ENCODE assay signal across 12 mouse cellular contexts in the genomic region with DNA sequence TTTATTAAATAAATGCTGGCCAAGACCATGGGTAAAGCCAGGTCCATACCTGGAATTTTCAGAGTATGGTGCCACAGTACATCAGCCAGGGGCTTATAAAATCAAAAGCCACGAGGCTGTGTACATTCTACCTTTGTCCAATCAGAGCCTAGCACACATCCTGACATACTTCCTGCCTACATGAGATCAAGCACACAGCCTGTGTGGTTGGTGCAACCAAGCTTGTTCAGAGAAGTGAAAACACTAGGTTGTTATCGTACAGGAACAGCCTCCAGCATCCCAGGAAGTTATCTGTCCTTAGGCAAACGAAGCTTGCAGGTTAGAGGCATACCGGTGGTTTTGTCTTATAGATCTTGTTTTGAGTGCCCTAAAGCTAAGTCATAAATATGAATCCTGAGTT. TPM values are rescaled to one million over a fixed set of nuclear protein-coding genes. Genes with fewer than 3 reads are reported as not detected.
DNase-seq lines count a peak whose midpoint lies in the region; ATAC-seq and TF ChIP-seq lines count a peak whose summit lies in the region.
"Had no signal": no experiment of that assay in that cellular context is flagged by ENCODE, and none has a peak within 500 bp of the region (broad histone marks: within the 10 kb centered on the region; RNA-seq: fewer than 3 reads in every experiment).

No protein-coding gene starts in this region.

- TF ChIP-seq RAD21 in MEL (IDR thresholded peaks at IDR 0.05; ENCODE audit: low read depth, low read length): no peak

- H3K9ac ChIP-seq in MEL (ENCODE audit: control insufficient read depth, low read depth, low read length, poor library complexity, severe bottlenecking): peak overlapping the region; percentile 46
- H3K9ac ChIP-seq: heart, embryonic 15.5 days had no signal

- H3K4me1 ChIP-seq in MEL (ENCODE audit: control insufficient read depth in 1 of 2, insufficient read depth in 2 of 2, low read length in 2 of 2): peaks cover 21 to 25% of the 10 kb centered on the region in 2 experiments

- peak; percentile 85 for ATAC-seq in inflammation-experienced regulatory T-cells, adult 6 months
- peak; percentile 75 for ATAC-seq in monocyte, adult 5-6 weeks (replicated peaks; ENCODE audit: insufficient number of reproducible peaks, low FRiP score, low TSS enrichment, poor library complexity, severe bottlenecking)

- no peak for TF ChIP-seq CTCF in MEL (IDR thresholded peaks at IDR 0.05 in 2 of 3, conservative IDR thresholded peaks at IDR 0.05 in 1 of 3; ENCODE audit: control insufficient read depth in 1 of 3, insufficient read depth in 1 of 3, low read depth in 2 of 3, low read length in 3 of 3, poor library complexity in 1 of 3, severe bottlenecking in 1 of 3)

- H3K9me3 ChIP-seq in MEL (replicated peaks; ENCODE audit: insufficient read depth, low read length): no peaks in the 10 kb centered on the region
- H3K9me3 ChIP-seq: heart, embryonic 15.5 days had no signal

- no peaks in the 10 kb centered on the region for H3K27me3 ChIP-seq in MEL (ENCODE audit: control insufficient read depth in 1 of 2, insufficient read depth in 2 of 2, low read length in 2 of 2)
- H3K27me3 ChIP-seq: heart, embryonic 15.5 days had no signal

- peak; percentile 75 to 83; a peak in 3 of 4 replicates for TF ChIP-seq EP300 in MEL (IDR thresholded peaks at IDR 0.05; ENCODE audit: low read depth in 1 of 2, low read length in 2 of 2)

- peak overlapping the region; percentile 36 for H3K27ac ChIP-seq in MEL (ENCODE audit: control insufficient read depth, low read depth, low read length)
- H3K27ac ChIP-seq: heart, embryonic 15.5 days had no signal

- peak; percentile 76 for DNase-seq in 416B (ENCODE audit: low read depth)
- DNase-seq in MEL (ENCODE audit: low read depth, low spot score): peak; percentile 98
- DNase-seq in heart, postnatal 25 days (ENCODE audit: low spot score): no peak
- DNase-seq in cerebellum, postnatal 10 days: no peak
- no peak for DNase-seq in right cerebral cortex, adult 2 months (ENCODE audit: low spot score in 2 of 2)
- DNase-seq in cerebellum, adult 9-10 months: no peak
- DNase-seq: cerebellum, postnatal 14 days; kidney, adult 11 months; lung, postnatal 10 days had no signal

- no peaks in the 10 kb centered on the region for H3K79me2 ChIP-seq in MEL (ENCODE audit: control insufficient read depth, insufficient read depth, low read length, poor library complexity)

- H3K4me3 ChIP-seq in MEL (ENCODE audit: control insufficient read depth in 1 of 2, insufficient read depth in 1 of 2, low read depth in 2 of 2, low read length in 2 of 2): peak overlapping the region; percentile 21 to 24
- H3K4me3 ChIP-seq: heart, embryonic 15.5 days had no signal

- intact Hi-C loops in heart, postnatal 25 days (cut with DNase I): no loop called here

- peak in 1 of 2 experiments; percentile 80; a peak in 2 of 4 replicates for TF ChIP-seq POLR2A in MEL (IDR thresholded peaks at IDR 0.05; ENCODE audit: control insufficient read depth in 1 of 2, insufficient read depth in 1 of 2, low read depth in 1 of 2, low read length in 2 of 2, poor library complexity in 1 of 2)

- H3K36me3 ChIP-seq in MEL (ENCODE audit: control insufficient read depth in 1 of 2, insufficient read depth in 2 of 2, low read length in 2 of 2): peaks cover 0 to 23% of the 10 kb centered on the region in 2 experiments; a peak in 2 of 4 replicates
- H3K36me3 ChIP-seq: heart, embryonic 15.5 days had no signal

TF ChIP-seq in MEL, 35 proteins besides CTCF, POLR2A, EP300 and RAD21:
- TF ChIP-seq RCOR1 (IDR thresholded peaks at IDR 0.05; ENCODE audit: low read depth, low read length): peak; percentile 89
- peak; percentile 96 for TF ChIP-seq SIN3A (IDR thresholded peaks at IDR 0.05; ENCODE audit: low read length)
- TF ChIP-seq TBP (IDR thresholded peaks at IDR 0.05; ENCODE audit: low read depth, low read length): peak; percentile 90
- TF ChIP-seq TCF12 (IDR thresholded peaks at IDR 0.05; ENCODE audit: low read depth, low read length): peak; percentile 85
- 0 out of 2 replicates have a peak, but pooled peaks have one; percentile 41 for TF ChIP-seq JUND (IDR thresholded peaks at IDR 0.05; ENCODE audit: low read depth, low read length)
- TF ChIP-seq ELF1 (IDR thresholded peaks at IDR 0.05; ENCODE audit: low read depth, low read length): peak; percentile 90
- TF ChIP-seq MYC (IDR thresholded peaks at IDR 0.05; ENCODE audit: low read depth, low read length): peak; percentile 98
- TF ChIP-seq TAL1 (IDR thresholded peaks at IDR 0.05; ENCODE audit: low read length): peak; percentile 92
- no peak for TF ChIP-seq CHD2 (IDR thresholded peaks at IDR 0.05; ENCODE audit: low read length)
- peak; percentile 68 for TF ChIP-seq KAT2A (conservative IDR thresholded peaks at IDR 0.05; ENCODE audit: low read depth, low read length)
- peak; percentile 89 for TF ChIP-seq GATA1 (IDR thresholded peaks at IDR 0.05; ENCODE audit: low read depth, low read length)
- TF ChIP-seq MXI1 (IDR thresholded peaks at IDR 0.05; ENCODE audit: low read depth, low read length): peak; percentile 90
- peak; percentile 84 for TF ChIP-seq NELFE (IDR thresholded peaks at IDR 0.05; ENCODE audit: low read depth, low read length)
- peak; percentile 79 for TF ChIP-seq ETS1 (IDR thresholded peaks at IDR 0.05; ENCODE audit: low read depth, low read length)
- TF ChIP-seq UBTF (IDR thresholded peaks at IDR 0.05; ENCODE audit: borderline replicate concordance, insufficient read depth, low read depth, low read length): no peak
- peak; percentile 52; the same call in 1 of the 2 replicates for TF ChIP-seq USF1 (IDR thresholded peaks at IDR 0.05; ENCODE audit: low read depth, low read length)
- no peak for TF ChIP-seq SMC3 (IDR thresholded peaks at IDR 0.05; ENCODE audit: low read depth, low read length)
- peak; percentile 78 for TF ChIP-seq POLR2AphosphoS2 (IDR thresholded peaks at IDR 0.05; ENCODE audit: low read length)
- peak; percentile 94 for TF ChIP-seq MAX (IDR thresholded peaks at IDR 0.05; ENCODE audit: low read length)
- TF ChIP-seq BHLHE40 (IDR thresholded peaks at IDR 0.05; ENCODE audit: borderline replicate concordance, low read depth, low read length): no peak
- peak; percentile 90 for TF ChIP-seq HCFC1 (IDR thresholded peaks at IDR 0.05; ENCODE audit: low read depth, low read length)

RNA-seq across cellular contexts. Expression of gene Hopx, which starts 19.5 kb away (rescaled TPM):
- 42.3 and 43.4 TPM in 2 replicates for total RNA-seq in MEL (2012; rRNA removed)
- polyA plus RNA-seq in MEL (2012; ENCODE audit: insufficient read depth in 1 of 2, insufficient read length in 2 of 2, low read depth in 1 of 2, low replicate concordance in 2 of 2, missing spikeins in 1 of 2): 10 to 100 TPM in 1 of 2 experiments, not detected in 1; 26.8 TPM
- 10 to 100 TPM; 13.8 to 24.5 (median 15.9) TPM for polyA plus RNA-seq in inflammation-experienced regulatory T-cells, adult 6 months (2017; shearing (Covaris generic))
- 29.6 to 53.4 TPM (median 30.5 TPM) in 3 replicates for total RNA-seq in monocyte, adult 5-6 weeks (2017)
- total RNA-seq in heart, postnatal 25 days (2021): 100 to 1,000 TPM; 402 to 442 TPM

Comparison
In these comparisons a context has a peak if more than half of its experiments do, and no peak if none do; other contexts are left out.
1. DNase-seq: peak in 416B (single experiment) and MEL (single experiment); none in heart, postnatal 25 days (single experiment), cerebellum, postnatal 10 days (0 of 2), right cerebral cortex, adult 2 months (0 of 2) and cerebellum, adult 9-10 months (single experiment).